Mouse (Mus musculus): Measurements from ENCODE around the gene Iqsec1. TPM values are rescaled to one million over a fixed set of nuclear protein-coding genes. Genes with fewer than 3 reads are reported as not detected.

Iqsec1 gene
- polyA plus RNA-seq, 1 experiment from 2014 or later, result 8.7 TPM

DNA sequence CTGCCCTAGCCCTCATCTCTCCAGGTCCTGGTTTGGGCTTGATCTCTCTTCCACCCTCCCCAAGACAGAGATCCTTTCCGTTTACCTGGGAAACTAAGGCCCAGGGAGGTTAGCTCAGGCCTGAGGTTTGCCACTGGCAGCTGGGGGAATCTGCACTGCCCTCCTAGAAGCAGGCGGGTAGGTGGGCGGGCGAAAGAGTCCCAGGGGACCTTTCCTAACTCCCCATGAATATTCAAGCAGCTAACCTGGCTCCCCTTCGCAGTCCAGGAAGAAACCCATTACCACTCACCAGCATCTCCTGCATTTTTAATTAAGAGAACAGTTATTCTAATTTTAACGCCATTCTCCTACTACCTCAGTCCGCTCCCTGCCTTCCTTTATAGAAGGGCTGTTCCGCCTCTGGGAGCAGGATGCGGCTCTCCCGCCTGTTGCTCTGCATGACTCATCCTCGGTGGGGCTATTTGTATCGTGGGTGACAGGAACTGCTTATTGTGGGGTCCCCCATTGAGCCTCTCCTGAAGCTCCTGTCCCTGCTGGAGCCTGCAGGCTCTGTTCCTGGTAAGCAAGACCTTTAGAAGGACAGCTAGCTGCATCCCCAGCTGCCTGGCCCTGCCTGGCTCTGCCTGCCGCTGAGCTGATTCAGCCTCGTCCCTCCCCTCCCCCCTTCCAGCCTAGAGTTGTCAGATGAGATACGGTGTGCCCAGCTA, 12.5 kb upstream of the Iqsec1 start:
- no peaks in the 10 kb centered on the region for H3K27me3 ChIP-seq (replicated peaks)
- no peak overlapping the region for H3K9ac ChIP-seq
- peak overlapping the region; percentile 37 for H3K4me2 ChIP-seq (replicated peaks)
- 25% methylated on average over 15 of the region's 15 CpGs for WGBS
- H3K4me1 ChIP-seq (replicated peaks), result peaks cover 10% of the 10 kb centered on the region; the same call in 1 of the 2 replicates
- 0 out of 2 replicates have a peak overlapping the region, but pooled peaks have one; percentile 3 for H3K4me3 ChIP-seq (replicated peaks)
- no peaks in the 10 kb centered on the region for H3K9me3 ChIP-seq
- ATAC-seq, result peak; percentile 77
- no peak overlapping the region for H3K27ac ChIP-seq
- no peaks in the 10 kb centered on the region for H3K36me3 ChIP-seq

DNA sequence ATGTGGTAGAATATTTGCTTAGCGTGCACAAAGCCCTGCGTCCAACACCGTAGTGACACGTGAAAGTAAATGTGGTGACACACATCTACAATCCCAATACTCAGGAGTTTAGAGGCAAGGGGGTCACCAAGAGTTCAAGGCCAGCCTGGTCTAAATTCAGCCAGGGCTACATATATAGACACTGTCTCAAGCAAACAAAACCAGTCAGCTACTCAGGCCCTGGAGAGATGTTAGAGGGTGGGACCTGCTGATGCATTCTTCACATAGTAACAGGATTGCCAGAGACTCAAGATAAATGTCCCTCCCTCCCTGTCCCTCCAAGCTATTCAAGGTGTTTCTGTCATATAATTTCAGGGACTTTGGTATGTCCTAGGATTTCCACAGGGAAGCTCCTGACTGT, 10.7 kb upstream of the Iqsec1 start:
- Histone ChIP-seq H3K4me1 (replicated peaks) (peaks cover 10% of the 10 kb centered on the region; the same call in 1 of the 2 replicates), H3K36me3 (no peaks in the 10 kb centered on the region), H3K27ac (no peak overlapping the region), H3K27me3 (replicated peaks) (no peaks in the 10 kb centered on the region), H3K9ac (no peak overlapping the region), H3K4me3 (replicated peaks) (no peak overlapping the region), H3K4me2 (replicated peaks) (no peak overlapping the region), H3K9me3 (no peaks in the 10 kb centered on the region)
- no peak for ATAC-seq
- WGBS, result 78% methylated on average over 4 of the region's 4 CpGs

DNA sequence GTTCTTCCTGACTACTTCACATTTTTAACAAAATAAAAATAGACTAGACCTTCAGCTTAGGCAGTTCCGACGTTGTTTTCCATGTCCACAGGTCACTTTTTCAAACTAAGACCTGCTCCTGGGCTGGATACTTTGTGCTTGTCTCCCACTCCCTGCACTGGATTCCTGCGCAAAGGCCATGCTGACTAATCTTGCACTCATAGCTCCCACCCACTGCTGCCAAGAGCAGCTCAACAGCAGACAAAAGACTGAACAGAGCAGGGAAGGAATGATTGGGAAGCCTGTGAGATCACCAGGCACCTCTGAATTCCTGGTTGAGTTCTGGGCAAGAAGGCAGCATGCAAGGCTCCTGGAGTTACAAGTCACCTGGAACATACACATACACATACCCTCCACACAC, 8.5 kb upstream of the Iqsec1 start:
- Histone ChIP-seq H3K27me3 (replicated peaks) (no peaks in the 10 kb centered on the region), H3K9me3 (no peaks in the 10 kb centered on the region), H3K27ac (no peak overlapping the region), H3K9ac (no peak overlapping the region), H3K4me3 (replicated peaks) (no peak overlapping the region), H3K36me3 (no peaks in the 10 kb centered on the region), H3K4me2 (replicated peaks) (no peak overlapping the region), H3K4me1 (replicated peaks) (peaks cover 10% of the 10 kb centered on the region; the same call in 1 of the 2 replicates)
- no peak for ATAC-seq
- 93% methylated on average over 3 of the region's 3 CpGs for WGBS

DNA sequence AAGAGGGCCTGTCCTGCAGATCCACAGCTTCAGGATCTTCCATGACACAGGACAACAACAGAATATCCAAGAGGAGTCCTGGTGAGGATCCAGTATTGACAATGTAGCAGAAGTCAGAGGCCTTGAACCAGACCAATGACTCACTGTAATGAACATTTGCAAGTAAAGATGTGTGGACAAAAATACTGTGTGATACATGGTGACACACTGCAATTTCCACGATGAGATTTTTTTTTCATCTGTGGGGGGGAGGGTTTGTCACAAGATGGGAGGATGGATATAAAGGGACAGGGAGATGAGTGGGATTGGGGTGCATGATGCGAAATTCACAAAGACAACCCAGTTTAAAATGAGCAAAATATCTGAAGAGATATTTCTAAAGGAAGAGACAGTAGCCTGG, 7.7 kb upstream of the Iqsec1 start:
- Histone ChIP-seq H3K9ac (no peak overlapping the region), H3K36me3 (no peaks in the 10 kb centered on the region), H3K4me3 (replicated peaks) (no peak overlapping the region), H3K27me3 (replicated peaks) (no peaks in the 10 kb centered on the region), H3K27ac (no peak overlapping the region), H3K4me2 (replicated peaks) (no peak overlapping the region), H3K4me1 (replicated peaks) (peaks cover 5% of the 10 kb centered on the region; the same call in 1 of the 2 replicates), H3K9me3 (no peaks in the 10 kb centered on the region)
- ATAC-seq, result no peak
- WGBS, result 94% methylated on average over 2 of the region's 2 CpGs

- Histone ChIP-seq H3K4me1 (replicated peaks) (peaks cover 21% of the 10 kb centered on the region), H3K9me3 (no peaks in the 10 kb centered on the region), H3K27ac (peak overlapping the region; percentile 44; the same call in 1 of the 2 replicates), H3K27me3 (replicated peaks) (no peaks in the 10 kb centered on the region), H3K4me3 (replicated peaks) (peak overlapping the region; percentile 73), H3K9ac (peak overlapping the region; percentile 54), H3K4me2 (replicated peaks) (peak overlapping the region; percentile 100), H3K36me3 (no peaks in the 10 kb centered on the region)
- ATAC-seq, result peak; percentile 40
- 2% methylated on average over 40 of the region's 59 CpGs for WGBS
Measured at GRCm38 (mm10) chr6:90988299-90988625, 223 bp downstream of the Iqsec1 start.

DNA sequence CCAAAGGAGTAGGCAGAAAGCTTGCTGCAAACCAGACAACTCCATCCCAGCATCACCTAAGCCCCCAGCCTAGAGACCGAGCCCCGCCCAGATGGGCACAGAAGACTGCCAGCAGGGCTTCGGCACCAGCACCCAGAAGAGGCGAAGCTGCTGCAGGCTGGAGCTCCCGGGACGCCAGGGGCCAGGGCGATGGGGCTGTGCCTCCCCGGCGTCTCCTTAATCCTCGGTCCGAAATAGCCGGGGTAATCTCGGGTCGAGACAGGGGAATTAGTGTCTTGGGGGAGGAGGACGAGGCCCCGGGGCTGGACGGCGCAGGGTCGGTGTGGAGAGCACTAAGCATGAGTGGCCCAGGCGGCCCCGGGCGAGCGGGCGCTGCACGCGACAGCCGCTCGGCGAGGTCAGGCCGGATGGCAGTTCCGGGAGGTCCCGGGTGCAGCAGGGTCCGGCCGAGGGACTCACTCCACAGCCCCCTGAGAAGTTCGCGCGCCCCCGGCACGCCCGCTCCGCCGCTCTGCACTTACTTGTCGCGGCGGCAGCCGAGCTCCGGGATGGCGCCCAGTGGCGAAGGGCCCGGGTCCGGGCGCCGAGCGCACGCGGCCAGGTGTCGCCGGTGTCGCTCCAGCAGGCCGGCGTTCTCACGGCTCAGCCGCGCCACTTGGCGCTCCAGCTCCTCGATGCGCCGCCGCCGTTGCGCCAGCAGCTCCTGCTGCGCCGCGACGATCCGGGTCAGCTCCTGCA, 755 bp downstream of the Iqsec1 start:
- under 1% methylated on average over 76 of the region's 76 CpGs for WGBS
- ATAC-seq, result peak; percentile 2; the same call in 1 of the 2 replicates
- no peaks in the 10 kb centered on the region for H3K9me3 ChIP-seq

DNA sequence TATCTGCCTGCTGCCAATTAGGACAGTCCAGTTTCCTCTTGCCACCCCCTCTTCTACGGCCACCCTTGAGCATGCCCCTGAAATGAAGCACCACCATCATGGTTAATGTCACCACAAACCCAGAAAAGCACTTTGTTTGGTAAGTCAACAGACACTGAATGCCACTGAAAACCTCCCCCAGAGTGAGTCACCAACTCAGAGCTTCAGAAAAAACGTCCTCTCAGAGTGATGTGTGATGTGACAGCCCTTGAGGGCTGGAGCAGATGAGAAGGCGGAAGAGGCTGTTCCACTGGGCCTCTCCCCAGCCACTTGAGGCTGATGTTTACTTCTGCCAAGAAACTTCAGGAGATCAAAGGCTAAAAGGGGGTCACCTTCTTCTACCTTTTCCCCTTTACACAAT, 4.4 kb downstream of the Iqsec1 start:
- Histone ChIP-seq H3K36me3 (no peaks in the 10 kb centered on the region), H3K4me2 (replicated peaks) (no peak overlapping the region; the same call in 1 of the 2 replicates), H3K4me3 (replicated peaks) (no peak overlapping the region), H3K27ac (no peak overlapping the region), H3K27me3 (replicated peaks) (no peaks in the 10 kb centered on the region), H3K4me1 (replicated peaks) (peaks cover 21% of the 10 kb centered on the region), H3K9me3 (no peaks in the 10 kb centered on the region), H3K9ac (no peak overlapping the region)
- 46% methylated on average over 3 of the region's 3 CpGs for WGBS
- no peak for ATAC-seq

More for the DNA sequence above, 755 bp downstream of the Iqsec1 start:
- no peaks in the 10 kb centered on the region for H3K36me3 ChIP-seq
- peak overlapping the region; percentile 100 for H3K4me2 ChIP-seq (replicated peaks)
- H3K4me3 ChIP-seq (replicated peaks), result peak overlapping the region; percentile 73
- H3K27ac ChIP-seq, result peak overlapping the region; percentile 44; the same call in 1 of the 2 replicates
- H3K27me3 ChIP-seq (replicated peaks), result no peaks in the 10 kb centered on the region
- peaks cover 21% of the 10 kb centered on the region for H3K4me1 ChIP-seq (replicated peaks)
- peak overlapping the region; percentile 54 for H3K9ac ChIP-seq

DNA sequence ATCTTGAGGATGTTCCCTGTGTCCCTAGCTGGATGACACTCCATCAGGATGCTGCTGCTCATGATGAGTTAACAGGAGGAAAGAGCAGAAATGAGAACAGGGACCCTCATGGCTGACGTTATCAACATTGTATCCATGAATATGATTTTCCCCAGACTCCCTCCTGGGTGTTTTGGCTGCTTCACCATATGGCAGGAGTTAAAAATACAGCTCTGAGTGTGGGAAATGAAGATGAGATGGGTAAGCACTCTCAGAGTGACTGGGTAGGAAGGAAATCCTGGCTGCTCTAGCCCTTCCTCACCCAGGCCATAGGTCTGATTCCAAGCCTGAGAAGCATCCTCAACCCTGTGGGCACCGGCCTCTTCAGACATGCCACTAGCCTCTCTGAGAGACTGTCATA, 14.2 kb downstream of the Iqsec1 start:
- ATAC-seq, result no peak
- no peak overlapping the region for H3K27ac ChIP-seq
- WGBS, result 81% methylated on average over 2 of the region's 2 CpGs

GRCm38 (mm10) chr6:90969341-90969871, 19.1 kb downstream of the Iqsec1 start:
- Histone ChIP-seq H3K36me3 (no peaks in the 10 kb centered on the region), H3K27me3 (replicated peaks) (no peaks in the 10 kb centered on the region), H3K4me1 (replicated peaks) (0 out of 2 replicates have a peak, but pooled peaks cover 5% of the 10 kb centered on the region), H3K27ac (no peak overlapping the region), H3K4me2 (replicated peaks) (no peak overlapping the region), H3K4me3 (replicated peaks) (no peak overlapping the region), H3K9ac (no peak overlapping the region), H3K9me3 (no peaks in the 10 kb centered on the region)
- 37% methylated on average over 2 of the region's 2 CpGs for WGBS
- no peak for ATAC-seq

More for the DNA sequence above, 14.2 kb downstream of the Iqsec1 start:
- H3K36me3 ChIP-seq, result no peaks in the 10 kb centered on the region
- no peaks in the 10 kb centered on the region for H3K27me3 ChIP-seq (replicated peaks)
- H3K9ac ChIP-seq, result no peak overlapping the region
- 0 out of 2 replicates have a peak, but pooled peaks cover 3% of the 10 kb centered on the region for H3K4me1 ChIP-seq (replicated peaks)
- H3K4me3 ChIP-seq (replicated peaks), result no peak overlapping the region
- no peaks in the 10 kb centered on the region for H3K9me3 ChIP-seq
- no peak overlapping the region for H3K4me2 ChIP-seq (replicated peaks)

DNA sequence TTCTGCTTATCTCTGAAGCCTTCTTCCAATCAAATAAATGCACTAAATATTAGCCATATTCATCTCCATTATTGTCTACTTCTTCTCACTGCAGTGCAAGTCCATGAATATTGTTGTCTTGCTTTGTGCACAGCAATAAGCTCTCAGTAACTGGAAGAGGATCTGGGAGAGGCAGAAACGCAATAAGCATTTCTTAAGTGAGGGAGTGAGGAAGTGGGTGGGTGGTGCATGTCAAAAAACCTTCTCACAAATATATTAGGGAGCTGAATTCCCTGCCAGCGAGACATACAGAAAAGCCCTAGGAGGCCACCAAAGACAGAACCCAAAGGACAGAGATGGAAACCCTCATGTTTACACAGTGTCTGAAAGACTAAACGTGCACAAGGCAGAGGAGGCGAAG, 35.1 kb downstream of the Iqsec1 start:
- 46% methylated on average over 4 of the region's 4 CpGs for WGBS
- no peaks in the 10 kb centered on the region for H3K9me3 ChIP-seq
- H3K4me3 ChIP-seq (replicated peaks), result no peak overlapping the region
- H3K27ac ChIP-seq, result no peak overlapping the region
- H3K4me1 ChIP-seq (replicated peaks), result no peaks in the 10 kb centered on the region
- no peaks in the 10 kb centered on the region for H3K36me3 ChIP-seq
- no peak overlapping the region for H3K4me2 ChIP-seq (replicated peaks)
- no peak for ATAC-seq
- H3K9ac ChIP-seq, result no peak overlapping the region
- H3K27me3 ChIP-seq (replicated peaks), result no peaks in the 10 kb centered on the region

DNA sequence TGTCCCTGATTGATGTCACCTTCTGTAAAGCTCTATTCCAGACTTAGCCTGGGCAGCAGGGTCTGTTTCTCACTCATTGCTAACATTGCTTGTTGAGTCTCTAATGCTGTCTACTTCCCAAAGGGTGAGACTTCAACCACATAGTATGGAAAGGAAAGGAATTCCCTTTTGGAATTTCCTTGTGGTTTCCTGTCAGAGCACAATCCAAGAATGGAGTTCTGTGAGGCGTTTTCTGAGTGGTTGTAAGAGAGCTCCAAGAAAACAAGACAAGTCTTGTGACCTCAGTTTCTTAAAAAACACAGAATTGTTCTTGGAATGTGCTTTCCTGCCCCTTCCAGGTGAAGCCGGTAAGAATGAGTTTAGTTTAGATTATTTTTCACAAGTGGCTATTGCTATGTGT, 37.5 kb downstream of the Iqsec1 start:
- Histone ChIP-seq H3K36me3 (no peaks in the 10 kb centered on the region), H3K4me2 (replicated peaks) (no peak overlapping the region), H3K9me3 (no peaks in the 10 kb centered on the region), H3K27me3 (replicated peaks) (no peaks in the 10 kb centered on the region), H3K4me1 (replicated peaks) (peaks cover 6% of the 10 kb centered on the region), H3K27ac (no peak overlapping the region), H3K9ac (no peak overlapping the region), H3K4me3 (replicated peaks) (no peak overlapping the region)
- 62% methylated on average over 2 of the region's 2 CpGs for WGBS
- ATAC-seq, result no peak

DNA sequence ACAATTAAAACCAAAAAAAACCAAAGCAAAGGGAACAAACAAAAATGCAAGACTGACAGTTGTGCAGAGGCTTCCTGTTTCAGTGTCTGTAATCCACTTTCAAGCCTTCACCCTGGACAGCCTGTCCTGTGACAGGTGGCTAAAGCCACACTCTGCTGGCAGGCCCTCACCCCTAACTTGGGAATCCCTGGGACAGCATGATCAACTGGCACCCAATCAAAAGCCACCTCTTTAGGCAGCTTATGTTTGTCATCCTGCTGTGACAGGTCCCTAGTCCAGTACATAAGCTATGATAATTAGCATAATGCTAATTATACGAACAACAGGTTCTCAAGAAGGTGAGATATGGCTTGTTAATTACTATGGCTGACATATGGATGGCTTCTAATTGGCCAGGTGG, 40.4 kb downstream of the Iqsec1 start:
- no peaks in the 10 kb centered on the region for H3K27me3 ChIP-seq (replicated peaks)
- H3K27ac ChIP-seq, result no peak overlapping the region
- H3K9me3 ChIP-seq, result no peaks in the 10 kb centered on the region
- no peaks in the 10 kb centered on the region for H3K36me3 ChIP-seq
- no peak overlapping the region for H3K4me2 ChIP-seq (replicated peaks)
- H3K9ac ChIP-seq, result no peak overlapping the region
- WGBS, result 82% methylated on average over 1 of the region's 1 CpGs
- H3K4me1 ChIP-seq (replicated peaks), result peaks cover 11% of the 10 kb centered on the region
- no peak overlapping the region for H3K4me3 ChIP-seq (replicated peaks)
- ATAC-seq, result no peak
